Mouse (Mus musculus) granulocyte monocyte progenitor cell, adult 5-6 weeks (primary cell): ENCODE results near the gene Fam166b. TPM values are rescaled to one million over a fixed set of nuclear protein-coding genes. Genes with fewer than 3 reads are reported as not detected.
A peak's percentile ranks its signal among the peaks of the same experiment; 100 is the strongest.

Source experiments
- ATAC-seq: replicated peaks from 2 replicates; pipeline ENCODE4 v1.8.0; 2016; ENCODE audit warnings: mild to moderate bottlenecking, moderate TSS enrichment, inconsistent platforms; ENCODE audit not compliant: poor library complexity, severe bottlenecking
- total RNA-seq, 2 experiments: library from RNA; stranded (forward) in 1 of 2; stranded (reverse) in 1 of 2; fragments of 200-712, 200-1000 nt in 1 of 2; fragments of >200 nt in 1 of 2; fragmentation: Nextera tagmentation in 1 of 2; gene quantifications; 2 replicates each; pipeline ENCODE4 v1.2.3; 2014 to 2017

Gene Fam166b
- total RNA-seq, 2 experiments from 2014 or later = not detected

DNA sequence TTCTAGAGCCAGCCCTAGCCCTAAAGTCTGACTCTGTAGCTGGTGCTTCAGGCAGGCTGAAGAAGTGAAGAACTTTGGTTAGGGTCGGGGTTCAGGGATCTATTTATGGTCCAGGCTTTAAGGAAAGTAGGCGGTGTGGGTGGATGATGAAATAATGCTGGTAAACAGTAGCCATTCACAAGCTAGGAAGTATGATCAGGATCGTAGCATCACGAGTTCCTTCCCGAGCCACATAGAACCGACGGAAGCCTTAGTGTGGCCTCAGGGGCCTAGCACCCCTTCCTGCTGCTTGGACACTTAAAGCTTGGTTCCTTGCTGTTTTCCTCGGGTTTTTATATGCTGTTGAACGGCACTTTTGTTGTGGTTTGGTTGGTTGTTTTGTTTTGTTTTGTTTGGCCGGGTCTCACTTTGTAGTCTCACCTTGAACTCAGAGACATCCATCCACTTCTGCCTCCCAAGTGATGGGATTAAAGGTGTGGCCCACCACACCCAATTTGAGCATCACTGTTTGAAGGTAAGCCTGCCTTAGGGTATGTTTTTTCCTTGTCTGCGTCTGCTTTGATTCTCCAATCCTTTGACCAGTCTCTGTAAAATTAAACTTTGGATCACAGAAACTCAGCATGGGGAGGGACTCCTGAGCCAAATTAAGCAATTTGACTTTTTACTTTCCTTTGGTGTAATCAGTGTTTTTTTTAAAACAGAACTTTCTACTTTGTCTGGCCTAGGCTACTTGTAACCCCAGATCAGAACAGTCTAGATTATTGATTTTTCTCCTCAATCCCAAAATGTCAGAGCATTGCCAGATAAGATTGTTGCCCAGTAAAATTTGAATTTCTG is 45.5 kb downstream of the Fam166b start:
- ATAC-seq = peak; percentile 31; the same call in 1 of the 2 replicates

DNA sequence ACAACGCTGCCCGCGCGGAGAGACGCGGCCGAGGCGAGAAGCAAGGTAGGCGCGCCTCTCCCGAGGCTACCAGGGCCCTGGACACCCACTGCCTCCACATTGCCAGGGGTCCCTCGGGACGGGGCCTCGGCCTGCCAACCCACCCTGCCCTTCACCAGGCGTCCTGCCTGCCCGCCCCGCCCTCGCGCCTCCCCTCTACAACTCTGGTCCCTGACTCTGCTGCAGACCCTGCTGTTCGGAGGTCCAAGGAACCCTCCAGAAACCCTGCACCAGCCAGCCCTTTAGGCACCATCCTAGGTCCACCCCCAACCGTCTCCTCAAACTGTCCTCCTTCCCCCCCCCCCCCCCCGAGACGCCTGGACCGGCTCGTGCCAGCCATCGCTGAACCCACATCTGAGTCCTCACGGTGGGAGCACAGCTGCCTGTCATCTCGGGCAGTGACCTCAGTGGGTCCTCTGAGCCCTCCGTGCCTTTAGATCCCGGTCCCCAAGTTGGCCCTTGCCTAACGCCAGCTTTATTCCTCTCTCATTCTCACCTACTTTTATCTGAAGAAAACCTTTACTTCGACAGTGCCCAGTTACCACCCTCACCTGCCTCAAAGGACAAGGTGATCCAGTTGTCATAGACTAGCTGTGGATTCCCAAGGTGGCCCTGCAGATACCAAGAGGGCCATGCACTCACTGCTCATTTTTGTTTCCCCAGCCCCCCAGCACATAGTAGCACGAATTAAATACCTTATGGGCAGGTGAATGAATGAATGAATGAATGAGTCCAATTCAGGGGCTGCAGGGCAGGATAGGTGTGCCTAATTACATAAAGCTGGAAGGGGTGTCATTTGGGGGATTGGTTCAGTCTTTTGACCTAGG is 46.5 kb downstream of the Fam166b start:
- no peak for ATAC-seq

- peak; percentile 90 for ATAC-seq
Observed at GRCm38 (mm10) chr4:43381408-43382154, 47.4 kb downstream of the Fam166b start, which contains the start of gene Rusc2. Rusc2 (plus strand) TSS chr4:43381979.

DNA sequence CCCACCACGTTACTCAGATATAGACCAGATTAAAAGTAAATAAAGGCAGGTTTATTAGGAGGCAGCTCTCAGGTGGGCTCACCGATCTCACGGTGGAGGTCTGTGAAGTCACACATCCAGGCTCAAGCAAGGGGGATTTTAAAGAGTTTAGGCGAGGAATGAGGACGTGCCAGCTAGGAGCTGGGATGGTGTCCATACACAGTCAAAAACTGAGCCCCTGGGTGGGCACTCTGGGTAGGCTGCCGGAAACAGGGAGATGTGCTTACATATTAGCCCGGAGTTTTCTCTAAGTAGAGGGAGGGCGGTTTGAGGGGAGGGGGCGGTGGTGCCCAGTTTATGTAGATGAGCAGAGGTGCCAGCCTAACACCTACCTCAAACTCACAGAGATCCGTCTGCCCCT is 48.0 kb downstream of the Fam166b start:
- ATAC-seq = no peak

DNA sequence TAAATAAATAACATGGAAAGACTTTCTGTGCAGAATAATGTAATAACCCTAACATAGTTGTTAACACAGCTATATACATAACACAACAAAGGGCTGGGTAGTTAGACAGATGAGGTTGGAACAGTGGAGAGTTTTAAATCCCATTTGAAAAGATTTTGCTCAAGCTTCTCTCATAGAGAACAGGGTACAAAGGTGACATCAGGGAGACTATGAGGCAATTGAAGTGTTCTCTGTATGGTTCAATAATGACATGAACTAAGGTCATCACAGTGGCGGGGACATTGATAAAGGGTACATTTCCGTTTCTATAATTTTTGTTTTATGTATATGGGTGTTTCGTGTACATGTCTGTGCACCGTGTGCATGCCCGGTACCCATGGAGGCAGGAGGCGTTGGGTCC is 49.3 kb downstream of the Fam166b start:
- no peak for ATAC-seq

Other genes starting within 250 kb of the Fam166b start
- 0.21 TPM in 1 of 2 replicates, not detected in the other for gene Atp8b5, start 162.0 kb downstream of the Fam166b start, total RNA-seq (2014; fragmentation: Nextera tagmentation)
- gene Atp8b5, start 162.0 kb downstream of the Fam166b start, total RNA-seq (2017) = 0.05 TPM in 1 of 2 replicates, not detected in the other
- 1.3 and 2.9 TPM in 2 replicates for gene Rusc2, start 47.2 kb downstream of the Fam166b start, total RNA-seq (2014; fragmentation: Nextera tagmentation)
- 1.7 and 1.9 TPM in 2 replicates for gene Rusc2, start 47.2 kb downstream of the Fam166b start, total RNA-seq (2017)
- gene Tesk1, start 12.8 kb upstream of the Fam166b start, total RNA-seq (2014; fragmentation: Nextera tagmentation) = 6.9 and 24.2 TPM in 2 replicates
- gene Tesk1, start 12.8 kb upstream of the Fam166b start, total RNA-seq (2017) = 5.9 and 7.4 TPM in 2 replicates
- 7.7 and 11.1 TPM in 2 replicates for gene Cd72, start 25.5 kb upstream of the Fam166b start, total RNA-seq (2014; fragmentation: Nextera tagmentation)
- 7.0 and 9.1 TPM in 2 replicates for gene Cd72, start 25.5 kb upstream of the Fam166b start, total RNA-seq (2017)
- gene Sit1, start 54.6 kb upstream of the Fam166b start, total RNA-seq (2014; fragmentation: Nextera tagmentation) = not detected in 2 replicates
- gene Sit1, start 54.6 kb upstream of the Fam166b start, total RNA-seq (2017) = not detected in 2 replicates
- 28.2 and 44.7 TPM in 2 replicates for gene Ccdc107, start 63.8 kb upstream of the Fam166b start, total RNA-seq (2014; fragmentation: Nextera tagmentation)
- 48.0 and 56.1 TPM in 2 replicates for gene Ccdc107, start 63.8 kb upstream of the Fam166b start, total RNA-seq (2017)
- gene Arhgef39, start 70.6 kb upstream of the Fam166b start, total RNA-seq (2014; fragmentation: Nextera tagmentation) = 52.0 and 55.5 TPM in 2 replicates
- gene Arhgef39, start 70.6 kb upstream of the Fam166b start, total RNA-seq (2017) = 63.7 and 81.2 TPM in 2 replicates
- 11.6 and 16.9 TPM in 2 replicates for gene Car9, start 77.8 kb upstream of the Fam166b start, total RNA-seq (2014; fragmentation: Nextera tagmentation)
- gene Car9, start 77.8 kb upstream of the Fam166b start, total RNA-seq (2017) = 4.1 and 7.6 TPM in 2 replicates
- gene Tpm2, start 94.6 kb upstream of the Fam166b start, total RNA-seq (2014; fragmentation: Nextera tagmentation) = 1.6 and 3.8 TPM in 2 replicates
- 2.5 and 5.2 TPM in 2 replicates for gene Tpm2, start 94.6 kb upstream of the Fam166b start, total RNA-seq (2017)
- gene Creb3, start 133.2 kb upstream of the Fam166b start, total RNA-seq (2014; fragmentation: Nextera tagmentation) = 10.5 and 13.4 TPM in 2 replicates
- gene Creb3, start 133.2 kb upstream of the Fam166b start, total RNA-seq (2017) = 24.9 and 25.7 TPM in 2 replicates
- 167 and 198 TPM in 2 replicates for gene Tln1, start 133.6 kb upstream of the Fam166b start, total RNA-seq (2014; fragmentation: Nextera tagmentation)
- 251 and 299 TPM in 2 replicates for gene Tln1, start 133.6 kb upstream of the Fam166b start, total RNA-seq (2017)
- gene Rgp1, start 149.6 kb upstream of the Fam166b start, total RNA-seq (2014; fragmentation: Nextera tagmentation) = 28.1 and 30.8 TPM in 2 replicates
- 9.9 and 10.9 TPM in 2 replicates for gene Rgp1, start 149.6 kb upstream of the Fam166b start, total RNA-seq (2017)
- gene Gba2, start 149.7 kb upstream of the Fam166b start, total RNA-seq (2014; fragmentation: Nextera tagmentation) = 10.6 and 19.0 TPM in 2 replicates
- gene Gba2, start 149.7 kb upstream of the Fam166b start, total RNA-seq (2017) = 7.8 and 8.4 TPM in 2 replicates
- gene Msmp, start 155.4 kb upstream of the Fam166b start, total RNA-seq (2014; fragmentation: Nextera tagmentation) = not detected in 2 replicates
- not detected in 2 replicates for gene Msmp, start 155.4 kb upstream of the Fam166b start, total RNA-seq (2017)
- gene Npr2, start 202.8 kb upstream of the Fam166b start, total RNA-seq (2014; fragmentation: Nextera tagmentation) = 0.64 TPM in 1 of 2 replicates, not detected in the other
- 0.31 and 0.56 TPM in 2 replicates for gene Npr2, start 202.8 kb upstream of the Fam166b start, total RNA-seq (2017)
- 1.3 TPM in 1 of 2 replicates, not detected in the other for gene Spag8, start 224.5 kb upstream of the Fam166b start, total RNA-seq (2014; fragmentation: Nextera tagmentation)
- gene Spag8, start 224.5 kb upstream of the Fam166b start, total RNA-seq (2017) = not detected in 2 replicates
- gene Hint2, start 227.3 kb upstream of the Fam166b start, total RNA-seq (2014; fragmentation: Nextera tagmentation) = 58.6 and 78.3 TPM in 2 replicates
- 55.1 and 63.3 TPM in 2 replicates for gene Hint2, start 227.3 kb upstream of the Fam166b start, total RNA-seq (2017)
- 1.9 and 4.9 TPM in 2 replicates for gene Tmem8b, start 239.8 kb upstream of the Fam166b start, total RNA-seq (2014; fragmentation: Nextera tagmentation)
- 0.46 and 0.52 TPM in 2 replicates for gene Tmem8b, start 239.8 kb upstream of the Fam166b start, total RNA-seq (2017)
- not detected in 2 replicates for gene Fam221b, start 240.0 kb upstream of the Fam166b start, total RNA-seq (2014; fragmentation: Nextera tagmentation)
- 0.34 and 0.36 TPM in 2 replicates for gene Fam221b, start 240.0 kb upstream of the Fam166b start, total RNA-seq (2017)